Mouse (Mus musculus): ENCODE data around the gene Tigit.

Tigit gene

DNA sequence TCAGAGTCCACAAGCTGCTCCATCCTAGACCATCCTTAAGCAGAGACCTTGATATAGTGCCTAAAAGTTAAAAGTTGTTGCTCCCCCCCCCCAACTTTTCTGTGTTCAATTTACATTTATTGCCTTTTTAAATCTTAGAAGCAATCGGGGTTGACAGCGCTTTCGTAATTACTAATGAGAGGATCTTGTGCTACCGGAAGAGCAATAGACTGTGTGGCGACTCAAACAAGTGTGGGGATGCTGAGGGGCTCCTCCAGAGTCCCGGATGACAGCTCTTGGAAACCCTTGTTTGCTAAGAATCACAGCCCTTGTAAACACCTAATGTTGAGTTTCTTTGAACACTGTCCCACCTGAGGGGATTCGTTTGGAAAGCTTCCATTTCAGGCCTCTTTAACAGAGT, 29.9 kb downstream of the Tigit start:
- ChIA-PET POLR2A (no interaction called here), CTCF (no interaction called here)

DNA sequence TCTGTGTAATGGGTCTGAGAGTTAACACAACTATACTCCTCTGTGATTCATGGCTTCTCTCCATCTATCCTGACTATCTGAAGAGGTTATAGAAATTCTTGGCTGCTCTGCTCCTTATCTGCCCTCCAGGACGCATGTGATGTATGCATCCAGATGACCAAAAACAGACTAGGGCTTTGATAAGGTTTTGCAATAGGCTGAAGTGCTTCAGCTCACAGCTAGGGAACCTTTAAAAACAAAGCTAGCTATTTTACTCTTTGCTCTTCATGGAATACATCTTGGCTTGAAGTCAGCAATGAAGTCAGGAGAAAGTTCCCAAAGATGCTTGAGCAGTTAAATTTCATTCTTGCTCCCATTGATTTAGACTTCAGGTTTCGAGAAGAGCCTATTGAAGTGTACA, 32.2 kb downstream of the Tigit start:
- POLR2A ChIA-PET, result no interaction called here
- CTCF ChIA-PET, result no interaction called here

DNA sequence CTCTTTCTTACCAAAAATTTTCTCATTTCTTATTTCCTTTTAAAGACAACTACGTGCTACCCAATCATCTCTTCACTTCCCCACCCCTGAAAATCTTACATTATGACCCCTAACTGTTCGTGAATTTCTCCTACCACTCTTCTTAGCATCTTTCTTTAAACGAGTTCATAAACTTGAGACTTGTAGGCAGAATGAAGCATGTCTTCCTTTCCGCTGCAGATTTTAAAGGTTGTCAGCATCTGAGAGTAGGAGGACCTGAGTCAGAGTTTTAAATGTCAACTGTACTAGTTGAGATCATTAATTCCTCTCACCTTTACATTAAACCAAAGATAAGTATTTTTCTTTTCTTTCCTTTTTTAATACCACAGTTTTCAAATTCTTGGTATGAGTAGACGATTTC, 35.3 kb downstream of the Tigit start:
- CTCF ChIA-PET, result no interaction called here
- POLR2A ChIA-PET, result no interaction called here

DNA sequence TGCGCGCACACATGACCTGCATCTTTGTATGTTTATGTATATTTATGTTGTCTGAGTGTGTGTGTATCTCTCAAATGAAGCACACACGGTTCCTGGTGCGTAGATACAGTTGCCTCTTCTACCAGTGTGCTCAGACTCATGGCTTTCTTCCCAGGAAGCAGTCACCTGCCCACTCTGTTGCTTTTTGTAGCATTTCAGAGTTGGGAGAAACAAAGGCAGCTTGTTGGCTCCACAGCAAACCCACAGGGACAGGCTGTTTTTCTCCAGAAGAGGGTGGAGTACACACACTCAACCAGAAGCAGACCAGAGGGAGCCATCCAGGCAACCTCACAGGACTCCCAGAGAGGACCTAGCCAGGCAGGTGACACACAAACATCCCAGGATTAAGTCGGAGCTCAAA, 38.0 kb downstream of the Tigit start:
- CTCF ChIA-PET, result no interaction called here

DNA sequence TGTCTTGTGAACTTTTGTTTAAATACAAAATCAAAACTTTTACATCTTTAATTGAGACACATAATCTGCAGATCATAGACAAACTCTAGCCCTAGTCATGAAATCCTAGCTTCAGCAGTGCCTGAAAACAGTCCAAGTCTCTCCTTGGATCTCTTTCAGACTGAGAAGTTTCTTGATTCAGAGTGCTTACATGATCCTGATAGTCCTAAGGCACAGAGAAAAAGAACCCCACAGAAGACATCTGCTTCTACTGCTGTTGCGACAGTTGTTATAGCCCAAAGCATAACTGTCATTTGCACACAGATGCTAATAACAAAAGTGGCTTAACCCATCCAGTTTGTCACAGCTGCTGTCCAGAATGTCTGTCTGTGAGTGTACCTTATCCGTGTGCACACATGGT, 38.7 kb downstream of the Tigit start:
- ChIA-PET CTCF (no interaction called here), POLR2A (no interaction called here)

More for the DNA sequence above, 38.0 kb downstream of the Tigit start:
- POLR2A ChIA-PET, result interaction anchor here in 2 of 4 experiments (0.6 to 0.7 kb wide), 2 partner anchors 13 to 122 kb away, joined by 3 to 4 read pairs; no protein-coding TSS in a partner anchor

DNA sequence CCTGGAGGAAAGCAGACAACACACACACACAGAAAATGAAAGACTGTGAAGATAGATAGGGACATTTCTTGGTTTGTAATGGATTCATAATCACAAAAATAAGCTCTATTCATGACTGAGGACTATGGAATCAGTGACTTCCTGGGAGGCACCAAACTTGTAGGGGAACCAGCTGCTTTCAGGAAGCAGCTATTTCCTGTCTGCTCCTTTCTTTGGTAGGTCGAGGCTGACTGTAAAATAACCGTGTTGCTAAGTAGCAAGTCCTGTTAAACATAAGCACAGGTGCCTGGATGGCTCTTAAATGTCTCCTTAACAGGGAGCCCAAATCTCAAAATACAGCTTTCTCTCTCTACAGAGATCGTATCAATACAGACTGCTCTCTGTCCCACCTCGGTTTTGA, 39.1 kb downstream of the Tigit start:
- POLR2A ChIA-PET, result interaction anchor here in 1 of 4 experiments (1.4 kb wide), 1 partner anchor 15 kb away, joined by 4 read pairs; no protein-coding TSS in a partner anchor
- CTCF ChIA-PET, result no interaction called here

DNA sequence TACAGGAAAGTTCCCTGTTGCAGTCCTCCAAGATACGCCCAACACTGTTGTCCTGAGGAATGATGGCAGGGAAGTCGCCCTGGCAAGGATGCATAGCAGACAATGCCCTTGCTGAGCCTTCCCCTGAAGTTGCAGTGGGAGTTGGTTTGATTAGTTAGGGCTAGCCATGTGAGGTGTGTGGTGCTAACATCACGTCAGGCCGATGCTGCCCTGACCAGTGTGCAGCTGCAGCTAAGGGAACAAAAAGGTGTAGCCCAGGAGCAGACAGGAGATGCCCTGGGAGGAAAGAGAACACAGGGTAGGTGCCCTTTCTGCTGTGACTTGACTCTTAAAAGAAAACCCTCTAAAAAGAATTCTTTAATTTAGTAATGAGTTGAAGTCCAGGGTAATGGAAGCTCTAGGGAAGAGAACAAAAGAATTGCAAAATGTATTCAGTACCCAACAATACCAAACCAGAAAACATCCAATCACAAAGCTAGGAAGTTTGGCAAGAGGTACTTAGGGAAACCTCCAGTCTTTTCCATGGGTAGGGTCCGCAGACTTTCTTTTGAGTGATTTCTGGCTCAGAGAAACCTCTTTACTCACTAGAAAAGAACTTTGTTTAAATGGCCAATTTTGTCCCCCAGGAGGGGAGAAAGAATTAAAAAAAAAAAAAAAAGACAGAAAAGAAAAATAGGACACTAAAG, 40.5 kb downstream of the Tigit start:
- POLR2A ChIA-PET, result interaction anchor here in 2 of 4 experiments (0.7 to 1.4 kb wide), 4 partner anchors 14 to 351 kb away, joined by 3 to 4 read pairs (median 4); no protein-coding TSS in a partner anchor

DNA sequence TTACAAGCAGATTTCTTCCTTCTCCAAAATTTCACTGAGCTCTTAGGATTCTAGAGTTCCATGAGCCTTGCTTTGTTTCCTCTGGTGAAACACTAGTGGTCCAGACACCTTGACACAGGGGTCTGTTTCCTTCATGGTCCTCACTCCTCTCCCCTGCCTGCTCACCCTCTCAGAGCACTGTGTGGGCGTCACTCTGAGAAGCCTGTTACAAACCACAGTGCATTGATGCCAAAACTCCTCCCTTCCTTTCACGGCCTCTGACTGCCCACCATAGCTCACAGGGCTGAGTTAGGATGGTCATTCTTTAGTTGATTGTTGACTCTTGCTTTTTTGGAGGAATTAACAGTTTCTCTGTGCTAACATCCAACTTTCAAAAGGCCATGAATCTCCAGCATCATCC, 43.6 kb downstream of the Tigit start:
- CTCF ChIA-PET, result no interaction called here
- POLR2A ChIA-PET, result no interaction called here

More for the DNA sequence above, 40.5 kb downstream of the Tigit start:
- CTCF ChIA-PET, result no interaction called here

DNA sequence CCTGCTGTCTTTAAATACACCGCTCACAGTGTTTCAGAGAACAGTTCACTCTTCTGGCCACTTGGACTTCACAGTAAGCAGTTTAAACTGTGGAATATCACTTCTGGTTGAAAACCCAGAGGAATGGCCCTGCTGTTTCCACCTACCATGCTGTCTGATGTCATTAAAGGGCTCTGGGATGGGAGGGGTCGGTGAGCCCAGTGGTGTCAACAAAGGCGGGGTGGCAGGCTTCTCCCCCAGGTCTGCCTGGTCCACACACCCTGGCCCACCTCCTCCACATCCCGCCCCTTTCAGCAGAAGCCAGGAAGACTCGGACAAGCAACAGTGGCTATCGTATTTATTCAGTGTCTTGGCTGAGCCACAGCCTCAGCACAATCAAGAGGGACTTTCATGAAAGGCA, 44.7 kb downstream of the Tigit start:
- ChIA-PET CTCF (no interaction called here), POLR2A (interaction anchor here in 1 of 4 experiments (0.6 kb wide), 1 partner anchor 116 kb away, joined by 3 read pairs; no protein-coding TSS in a partner anchor)

DNA sequence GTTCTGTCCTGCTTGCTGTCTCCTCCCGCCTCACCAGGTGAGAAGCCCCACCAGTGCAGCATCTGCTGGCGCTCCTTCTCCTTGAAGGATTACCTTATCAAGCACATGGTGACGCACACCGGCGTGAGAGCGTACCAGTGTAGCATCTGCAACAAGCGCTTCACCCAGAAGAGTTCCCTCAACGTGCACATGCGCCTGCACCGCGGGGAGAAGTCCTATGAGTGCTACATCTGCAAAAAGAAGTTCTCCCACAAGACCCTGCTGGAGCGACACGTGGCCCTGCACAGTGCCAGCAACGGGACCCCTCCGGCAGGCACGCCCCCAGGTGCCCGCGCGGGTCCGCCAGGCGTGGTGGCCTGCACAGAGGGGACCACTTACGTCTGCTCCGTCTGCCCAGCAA, 45.7 kb downstream of the Tigit start:
- CTCF ChIA-PET, result no interaction called here
- POLR2A ChIA-PET, result interaction anchor here in 2 of 4 experiments (0.6 to 1.5 kb wide), 3 partner anchors 15 to 100 kb away, joined by 3 to 4 read pairs (median 3); no protein-coding TSS in a partner anchor

DNA sequence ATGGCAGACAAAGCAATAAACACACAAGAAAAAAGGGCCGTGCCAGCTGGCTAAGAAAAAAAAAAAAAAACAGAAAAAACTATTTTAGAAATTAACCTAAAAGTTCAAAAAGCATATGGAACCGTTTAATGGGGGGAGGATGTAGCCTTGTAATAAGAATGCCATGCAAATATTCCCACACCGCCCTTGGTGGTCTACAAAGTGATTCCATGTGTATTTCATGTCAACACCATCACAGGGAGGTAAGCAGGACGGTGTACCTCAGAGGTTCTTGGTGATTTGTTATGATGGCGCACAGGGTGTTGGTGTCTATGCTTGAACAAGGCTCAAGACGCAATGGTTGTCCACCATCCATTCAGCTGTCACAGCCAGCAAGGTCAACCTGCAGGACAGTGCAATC, 46.6 kb downstream of the Tigit start:
- CTCF ChIA-PET, result interaction anchor here in 1 of 4 experiments (0.5 to 0.6 kb wide), 2 partner anchors 24 to 153 kb away, joined by 4 to 8 read pairs; no protein-coding TSS in a partner anchor
- POLR2A ChIA-PET, result interaction anchor here in 2 of 4 experiments (0.7 to 1.5 kb wide), 4 partner anchors 14 to 449 kb away, joined by 3 to 4 read pairs (median 3); no protein-coding TSS in a partner anchor

DNA sequence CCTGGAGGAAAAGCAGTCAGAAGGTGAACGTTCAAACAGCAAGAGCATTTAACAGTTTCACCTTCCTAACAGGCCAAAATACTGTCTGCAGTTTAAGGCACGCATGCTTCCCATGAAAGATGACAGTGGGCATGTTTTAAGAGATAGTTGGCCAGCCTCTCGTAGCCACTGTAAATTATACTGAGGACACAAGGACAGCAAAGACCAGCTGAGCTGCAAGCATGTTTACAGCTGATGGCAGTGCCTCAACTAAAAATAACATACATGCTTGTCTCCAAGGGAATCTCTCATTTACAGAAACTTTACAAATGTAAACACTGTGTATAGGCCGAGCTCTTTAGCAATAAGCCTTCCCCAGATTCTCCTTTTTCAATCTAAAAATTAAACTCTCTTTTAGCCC, 47.6 kb downstream of the Tigit start:
- ChIA-PET CTCF (no interaction called here), POLR2A (no interaction called here)

DNA sequence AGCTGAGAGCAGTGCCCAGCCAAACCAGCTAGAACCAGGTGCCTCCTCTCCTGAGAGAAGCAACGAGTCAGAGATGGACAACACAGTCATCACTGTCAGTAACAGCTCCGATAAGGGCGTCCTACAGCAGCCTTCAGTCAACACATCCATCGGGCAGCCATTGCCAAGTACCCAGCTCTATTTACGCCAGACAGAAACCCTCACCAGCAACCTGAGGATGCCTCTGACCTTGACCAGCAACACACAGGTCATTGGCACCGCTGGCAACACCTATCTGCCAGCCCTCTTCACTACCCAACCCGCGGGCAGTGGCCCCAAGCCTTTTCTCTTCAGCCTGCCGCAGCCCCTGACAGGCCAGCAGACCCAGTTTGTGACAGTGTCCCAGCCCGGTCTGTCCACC, 53.6 kb downstream of the Tigit start:
- ChIA-PET CTCF (no interaction called here), POLR2A (interaction anchor here in 2 of 4 experiments (1.6 to 2.0 kb wide), 2 partner anchors 14 to 33 kb away, joined by 3 to 4 read pairs; no protein-coding TSS in a partner anchor)

DNA sequence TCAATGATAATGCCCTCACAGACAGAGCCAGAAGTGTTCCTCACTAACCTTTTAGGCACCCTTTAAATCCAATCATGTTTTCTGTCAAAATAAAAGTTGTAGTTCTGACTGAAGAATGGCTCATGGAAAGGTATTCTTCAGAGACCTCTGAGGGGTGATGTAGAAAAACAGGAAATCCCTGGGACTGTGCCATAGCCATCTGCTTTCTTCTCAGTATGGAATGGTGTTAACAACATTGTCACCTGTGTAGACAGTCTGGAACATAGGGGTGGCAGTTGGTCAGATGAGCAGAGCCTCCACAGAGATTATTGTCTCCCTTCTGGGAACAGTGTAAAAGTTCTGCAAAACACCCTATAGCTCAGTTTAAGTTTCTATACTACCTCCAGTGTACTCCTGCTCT, 55.9 kb downstream of the Tigit start:
- ChIA-PET POLR2A (no interaction called here), CTCF (no interaction called here)

DNA sequence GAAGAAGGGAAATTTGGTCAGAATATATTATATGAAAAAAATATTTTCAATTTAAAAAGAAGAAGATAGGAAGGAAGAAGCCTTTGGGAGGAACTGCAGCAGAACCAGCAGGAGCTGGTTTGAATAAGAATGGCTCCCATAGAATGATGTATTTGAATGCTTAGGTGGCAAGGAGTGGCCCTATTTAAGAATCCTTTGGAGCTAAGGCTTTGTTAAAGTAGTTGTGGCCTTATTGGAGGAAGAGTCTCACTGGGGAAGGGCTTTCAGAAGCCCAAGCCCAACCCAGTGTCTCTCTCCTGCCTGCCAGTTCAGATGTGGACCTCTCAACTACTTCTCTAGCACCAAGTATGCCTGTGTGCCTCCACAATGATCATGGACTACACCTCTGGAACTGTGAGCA, 56.9 kb downstream of the Tigit start:
- ChIA-PET CTCF (no interaction called here), POLR2A (interaction anchor here in 1 of 4 experiments (0.7 kb wide), 1 partner anchor 11 kb away, joined by 3 read pairs; no protein-coding TSS in a partner anchor)

DNA sequence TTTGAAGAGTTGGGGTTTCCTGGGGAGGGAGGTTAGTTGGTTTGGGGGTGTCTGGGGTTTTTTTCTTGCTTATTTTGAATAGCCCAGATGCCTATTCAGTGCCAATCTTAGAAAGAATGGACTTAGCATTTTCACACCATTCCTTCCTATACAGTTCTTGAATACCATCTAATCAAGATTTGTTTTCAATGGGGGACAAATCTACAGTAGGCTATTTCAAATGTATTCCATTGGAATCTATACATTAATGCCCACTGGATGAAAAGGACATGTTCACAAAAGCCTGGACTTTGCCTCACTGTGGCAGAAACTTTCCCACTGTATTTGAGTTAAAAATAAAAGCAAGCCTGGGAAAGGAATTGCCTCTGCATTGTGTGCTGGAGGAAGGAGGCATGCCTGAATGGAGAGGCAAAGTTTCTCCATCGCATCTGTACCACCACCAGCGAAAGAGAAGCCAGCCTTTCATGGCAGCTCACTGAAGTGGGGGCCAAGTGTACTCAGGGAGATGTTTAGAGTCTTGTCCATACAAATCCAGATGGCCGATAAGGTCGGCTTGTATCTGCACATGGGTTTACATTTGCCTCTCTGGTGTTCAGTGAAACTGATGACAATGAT, 59.4 kb downstream of the Tigit start:
- ChIA-PET CTCF (no interaction called here), POLR2A (no interaction called here)

DNA sequence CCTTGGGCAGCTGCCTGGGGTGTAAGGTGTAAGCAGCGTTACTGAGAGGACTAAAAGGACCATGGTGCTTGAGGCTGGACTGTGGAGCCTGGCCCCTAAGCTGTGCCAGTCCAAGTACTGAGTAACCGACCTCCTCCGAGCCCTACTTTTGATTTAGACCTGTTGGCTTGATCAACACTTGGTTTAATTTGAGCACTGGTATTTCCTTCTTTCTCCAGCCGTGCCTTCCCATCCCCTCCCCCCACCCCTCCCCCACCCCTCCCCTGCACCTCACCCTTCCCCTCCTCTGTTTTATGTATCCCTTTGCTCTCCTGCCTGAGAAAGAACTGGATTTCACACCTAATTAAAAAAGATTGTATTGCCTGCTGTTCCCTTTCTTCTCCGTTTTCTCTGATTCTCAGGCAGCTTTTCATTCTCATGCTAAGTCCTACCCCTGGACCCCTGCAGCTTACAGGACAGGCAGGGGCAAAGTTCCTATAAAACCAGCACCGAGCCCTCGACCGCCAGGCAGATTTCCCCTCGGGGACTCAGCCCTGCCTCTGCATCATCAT, 60.3 kb downstream of the Tigit start:
- CTCF ChIA-PET, result interaction anchor here in 1 of 4 experiments (0.6 to 1.1 kb wide), 2 partner anchors 63 to 1285 kb away, joined by 3 read pairs; no protein-coding TSS in a partner anchor

DNA sequence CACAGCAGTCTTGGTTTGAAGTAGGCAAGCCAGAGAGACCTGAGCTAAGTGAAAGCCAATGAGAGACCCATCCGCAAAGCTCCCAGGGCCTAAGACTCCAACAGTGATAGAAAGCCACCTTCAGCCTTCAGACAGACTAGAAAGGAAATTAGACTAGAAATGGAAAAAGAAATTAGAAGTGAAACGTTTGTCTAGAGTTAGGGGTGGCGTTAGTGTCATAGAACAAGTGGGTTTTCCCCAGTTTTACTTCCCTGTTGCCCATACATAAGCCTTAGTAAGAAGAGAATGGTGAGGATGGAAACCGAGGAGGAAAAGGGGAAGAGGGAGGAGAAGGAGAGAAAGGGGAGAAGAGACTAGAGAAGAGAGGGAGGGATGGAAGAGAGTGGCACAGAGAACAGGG, 61.4 kb downstream of the Tigit start:
- ChIA-PET CTCF (no interaction called here), POLR2A (interaction anchor here in 1 of 4 experiments (1.3 kb wide), 1 partner anchor 15 kb away, joined by 4 read pairs; no protein-coding TSS in a partner anchor)

More for the DNA sequence above, 60.3 kb downstream of the Tigit start:
- POLR2A ChIA-PET, result interaction anchor here in 1 of 4 experiments (0.6 to 1.3 kb wide), 2 partner anchors 14 to 728 kb away, joined by 3 to 4 read pairs; partner anchors contain the start of gene Zbtb20

DNA sequence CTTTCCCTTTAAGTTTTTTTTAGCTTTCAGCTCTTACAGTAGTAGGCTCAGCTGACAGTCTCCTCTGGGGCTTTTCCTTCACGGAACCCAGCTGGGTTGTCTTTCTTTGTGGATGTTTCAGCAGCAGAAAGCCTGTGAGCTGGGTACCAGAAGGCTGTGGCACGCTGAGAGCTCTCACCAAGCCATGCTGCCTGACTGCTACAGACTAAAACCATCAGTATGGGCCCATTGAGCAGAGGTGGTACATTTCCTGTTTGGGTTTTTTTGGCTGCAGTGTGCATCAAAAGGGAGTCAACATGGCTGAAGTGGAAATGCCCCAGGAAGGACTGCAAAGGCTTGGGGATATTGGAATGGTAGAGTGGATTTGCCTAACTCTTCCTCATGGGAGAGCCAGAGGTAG, 64.2 kb downstream of the Tigit start:
- ChIA-PET POLR2A (interaction anchor here in 1 of 4 experiments (1.8 kb wide), 1 partner anchor 10 kb away, joined by 5 read pairs; no protein-coding TSS in a partner anchor), CTCF (interaction anchor here in 1 of 4 experiments (0.6 kb wide), 1 partner anchor 13 kb away, joined by 4 read pairs; no protein-coding TSS in a partner anchor)
